Mouse (Mus musculus) testis, adult 2 months (tissue): Measurements from ENCODE around the gene Bhlha15.

ENCODE experiments used
- CTCF ChIP-seq: fragments of 200-500 bp; IDR thresholded peaks from 2 replicates; pipeline ENCODE4 v1.5.1; 2012; ENCODE audit warnings: low read depth, mild to moderate bottlenecking, inconsistent platforms, low read length, moderate library complexity; ENCODE audit not compliant: control insufficient read depth, insufficient read depth, insufficient replicate concordance
- POLR2A ChIP-seq: fragments of 200-500 bp; IDR thresholded peaks from 2 replicates; pipeline ENCODE4 v1.6.1; 2012; ENCODE audit warnings: low read depth, mild to moderate bottlenecking, inconsistent platforms, low read length, moderate library complexity; ENCODE audit not compliant: control insufficient read depth

- TF ChIP-seq CTCF (no peak), POLR2A (no peak)
These were observed 28.0 kb downstream of the Bhlha15 start for GRCm38 (mm10) chr5:144218061-144218460.
